Mouse (Mus musculus): ENCODE measurements around the gene Fam171b.

- no peak for TF ChIP-seq POLR2A (IDR thresholded peaks at IDR 0.05; ENCODE audit: borderline replicate concordance, low read depth, low read length)
- TF ChIP-seq CTCF (IDR thresholded peaks at IDR 0.05; ENCODE audit: low read depth, low read length) = no peak
These were observed 20.9 kb upstream of the Fam171b start for GRCm38 (mm10) chr2:83791330-83792073.
